Mouse (Mus musculus): Measurements from ENCODE around the gene Tmem88. TPM values are rescaled to one million over a fixed set of nuclear protein-coding genes. Genes with fewer than 3 reads are reported as not detected.

The Tmem88 gene
- 10 to 100 TPM; 13.2 to 24.7 (median 19.5) TPM for total RNA-seq (2022)

DNA sequence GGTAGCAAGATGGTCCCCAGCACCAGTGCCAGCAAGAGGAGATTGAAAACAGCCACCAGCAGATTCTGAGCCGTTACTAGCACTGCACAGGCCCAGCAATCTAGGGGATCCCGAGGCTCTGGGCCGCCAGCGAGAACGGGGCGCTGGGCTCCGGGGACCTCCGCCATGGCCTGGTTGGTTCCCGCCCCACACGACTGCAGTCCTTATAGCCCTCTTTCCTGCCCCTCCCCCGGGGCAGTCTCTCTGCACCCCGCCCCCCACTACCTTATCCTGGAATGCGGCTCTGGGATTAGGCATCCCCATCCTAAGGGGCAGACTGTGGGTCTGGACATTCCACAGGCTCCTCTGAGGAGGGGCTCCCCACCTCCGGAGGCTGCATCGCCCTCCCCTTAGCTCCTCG, at the start of gene Tmem88:
Gene Tmem88, minus strand, starts transcription at position 176 of the 400 bp plus-strand sequence.
- no peak for DNase-seq (ENCODE audit: low spot score)

DNA sequence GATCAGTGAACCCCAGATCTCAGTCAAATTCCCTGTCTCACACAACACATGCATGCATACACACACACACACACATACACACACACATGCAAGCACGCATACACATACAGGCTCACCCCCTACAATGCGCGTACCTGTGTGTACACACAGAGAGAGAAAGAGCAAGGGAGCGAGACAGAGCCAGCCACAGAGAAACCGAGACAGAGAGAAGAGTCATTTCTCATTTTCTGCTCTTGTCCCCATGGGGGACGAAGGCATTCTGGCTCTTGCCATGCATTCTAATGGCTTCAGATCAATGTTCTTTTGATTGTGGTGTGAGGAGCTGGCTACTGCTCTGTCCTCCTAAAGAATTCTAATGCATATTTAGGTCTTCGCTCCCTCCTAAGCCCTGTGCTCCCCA, 49.3 kb upstream of the Tmem88 start:
- no peak for DNase-seq (ENCODE audit: low spot score)

DNA sequence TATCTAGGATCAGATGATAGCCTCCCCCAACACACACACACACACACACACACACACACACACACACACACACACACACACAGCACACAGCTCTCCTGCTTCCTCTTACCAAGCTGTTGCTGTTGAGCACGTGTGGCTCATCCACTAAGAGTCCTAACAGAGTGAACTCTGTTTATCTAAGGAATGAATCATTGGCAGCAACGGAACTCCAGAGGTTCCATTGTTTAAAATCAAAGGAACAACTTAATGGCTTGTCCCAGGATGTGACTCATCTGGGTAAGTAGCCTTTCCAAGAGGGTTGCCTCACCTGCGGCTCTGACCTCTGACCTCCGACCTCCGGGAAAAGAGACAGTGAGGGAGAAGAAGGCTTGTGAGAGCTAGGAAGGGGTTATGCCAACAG, 45.3 kb upstream of the Tmem88 start:
- DNase-seq (ENCODE audit: low spot score) = peak; percentile 64

DNA sequence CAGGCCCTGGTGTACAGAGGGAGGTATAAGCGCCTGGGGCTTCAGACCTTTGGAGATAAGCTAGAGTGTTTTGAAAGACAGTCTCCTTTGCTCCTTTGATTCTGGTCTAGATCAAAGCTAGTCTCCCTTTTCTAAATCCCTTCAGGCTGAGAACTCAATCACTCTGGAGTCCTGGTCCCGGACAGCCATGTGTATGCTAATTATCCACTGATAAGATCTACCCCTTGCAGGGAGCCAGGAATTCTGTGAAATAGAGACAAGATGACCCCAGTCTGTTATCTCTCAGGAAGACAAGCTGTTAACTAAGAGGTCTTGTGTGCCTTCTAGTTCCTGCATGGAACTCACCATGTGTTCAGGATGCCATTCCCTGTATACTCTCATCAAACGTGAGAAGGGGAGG, 39.3 kb upstream of the Tmem88 start:
- DNase-seq (ENCODE audit: low spot score) = no peak

DNA sequence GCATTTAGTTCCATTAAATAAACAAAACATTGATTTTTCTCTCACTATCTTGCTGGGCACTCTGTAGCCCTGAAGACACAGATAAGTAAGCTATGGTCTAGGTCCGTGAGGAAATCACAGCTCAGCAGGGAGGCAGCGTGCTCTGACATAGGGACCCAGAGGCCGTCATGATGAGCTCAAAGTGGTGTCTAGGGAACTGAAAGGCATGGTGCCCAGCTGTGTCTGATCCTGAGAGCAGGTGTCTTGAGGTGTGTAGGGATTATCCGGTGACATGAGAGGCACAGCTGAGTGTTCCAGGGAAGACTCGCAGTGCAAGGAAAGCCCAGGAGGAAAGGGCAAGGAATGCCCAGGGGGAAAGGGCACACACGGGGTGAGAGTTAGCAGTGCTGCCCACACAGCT, 35.2 kb upstream of the Tmem88 start:
- no peak for DNase-seq (ENCODE audit: low spot score)

DNA sequence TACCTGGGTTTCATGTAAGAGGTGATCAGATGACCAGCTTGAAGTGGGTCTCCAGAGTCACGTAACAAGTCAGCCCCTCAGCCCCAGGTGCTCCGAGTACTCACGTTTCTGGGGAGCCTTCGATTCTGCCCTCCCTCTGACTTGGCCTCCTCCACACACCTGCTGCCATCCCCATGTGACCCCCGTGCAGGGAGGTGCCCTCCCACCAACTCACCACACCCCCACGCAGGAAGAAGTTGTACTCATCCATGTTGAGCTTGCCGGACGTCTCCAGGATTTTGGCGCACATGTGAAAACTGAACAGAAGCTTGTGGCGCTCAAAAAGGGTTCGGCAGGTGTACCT, 34.6 kb upstream of the Tmem88 start:
- DNase-seq (ENCODE audit: low spot score) = no peak

DNA sequence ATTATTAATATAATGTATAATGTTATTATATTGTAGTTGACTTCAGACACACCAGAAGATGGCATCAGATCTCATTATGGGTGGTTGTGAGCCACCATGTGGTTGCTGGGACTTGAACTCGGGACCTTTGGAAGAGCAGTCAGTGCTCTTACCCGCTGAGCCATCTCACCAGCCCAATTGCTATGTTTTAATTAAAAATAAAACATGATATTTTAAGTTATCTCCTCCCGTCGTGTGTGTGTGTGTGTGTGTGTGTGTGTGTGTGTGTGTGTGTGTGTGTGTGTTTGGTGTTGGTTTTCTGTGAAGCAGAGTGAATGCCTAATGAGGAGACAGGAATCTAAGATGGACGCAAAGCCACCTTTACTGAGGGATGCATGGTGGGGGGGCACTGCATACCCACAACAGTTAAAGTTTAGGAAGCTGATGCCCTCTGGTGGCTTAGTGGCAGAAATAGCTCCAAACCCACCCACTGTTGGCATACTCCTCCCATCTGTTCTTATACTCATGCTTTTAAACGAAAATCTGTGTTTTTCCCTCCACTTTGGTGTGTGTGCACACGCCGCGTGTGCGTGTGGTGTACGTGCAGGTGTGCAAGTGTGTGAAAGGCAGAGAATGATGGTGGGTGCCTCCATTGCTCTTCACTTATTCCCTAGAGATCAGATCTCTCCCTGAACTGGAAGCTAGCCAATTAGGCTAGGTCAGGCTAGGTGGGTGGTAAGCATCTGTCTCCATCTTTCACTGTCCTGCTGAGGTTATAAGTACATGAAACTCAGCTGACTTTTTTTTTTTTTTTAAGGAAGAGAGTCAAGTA, 34.0 kb upstream of the Tmem88 start:
- DNase-seq (ENCODE audit: low spot score) = peak; percentile 77

DNA sequence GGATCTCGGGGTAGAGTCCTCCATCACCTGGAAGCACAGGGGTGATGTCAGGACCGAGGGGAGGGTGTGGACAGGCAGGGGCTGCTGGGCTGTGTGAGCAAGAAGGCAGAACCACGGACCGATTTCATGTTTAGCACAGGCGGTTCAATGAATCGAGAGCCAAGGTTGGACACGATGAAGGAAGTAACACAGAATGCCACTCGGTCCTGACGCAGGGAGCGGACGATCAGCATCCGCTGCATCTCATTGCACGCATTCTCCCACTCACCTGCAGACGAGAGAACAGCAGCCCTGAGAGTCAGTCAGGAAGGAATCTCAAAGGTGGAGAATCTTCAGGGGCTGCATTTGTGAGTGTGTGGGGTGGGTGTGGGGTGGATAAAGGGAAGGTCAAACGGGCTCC, 32.6 kb upstream of the Tmem88 start:
- DNase-seq (ENCODE audit: low spot score) = no peak

DNA sequence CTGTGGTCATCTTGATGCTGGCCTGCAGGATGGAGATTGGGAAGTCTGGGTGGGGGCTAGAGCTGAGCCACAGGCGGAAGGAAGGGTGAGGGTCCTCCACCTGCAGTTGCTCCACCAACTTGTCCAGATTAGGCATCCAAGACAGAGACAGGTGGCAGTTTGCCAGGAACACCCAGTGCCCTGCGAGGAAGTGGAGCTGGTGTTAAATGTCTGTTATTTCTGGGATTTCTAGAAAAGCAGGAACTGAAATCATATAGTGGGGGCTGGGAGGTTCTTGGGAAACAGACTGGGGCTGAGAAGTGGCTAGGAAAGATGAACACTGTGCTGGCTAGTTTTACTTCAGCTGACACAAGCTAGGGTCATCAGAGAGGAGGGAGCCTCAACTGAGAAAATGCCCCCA, 31.3 kb upstream of the Tmem88 start:
- DNase-seq (ENCODE audit: low spot score) = peak; percentile 58

DNA sequence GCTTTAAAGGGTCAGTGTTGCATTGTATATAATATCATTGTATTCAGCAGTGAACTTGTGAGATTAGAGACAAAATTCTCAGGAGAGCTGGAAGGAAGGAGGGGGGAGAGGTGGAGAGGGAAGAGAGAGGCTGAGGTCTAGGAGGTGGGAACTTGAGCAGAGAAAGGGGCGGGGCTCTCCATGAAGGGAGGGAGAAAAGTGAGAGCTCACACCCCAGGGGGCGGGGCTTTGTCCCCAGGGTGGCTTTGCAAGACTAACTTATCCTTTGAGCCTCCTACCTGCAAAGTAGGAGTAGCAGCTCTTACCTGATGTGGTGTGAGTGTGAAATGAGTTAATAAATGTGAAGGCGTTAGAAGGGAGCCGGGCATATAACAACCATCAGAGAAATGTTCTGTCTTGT, 30.7 kb upstream of the Tmem88 start:
- no peak for DNase-seq (ENCODE audit: low spot score)

DNA sequence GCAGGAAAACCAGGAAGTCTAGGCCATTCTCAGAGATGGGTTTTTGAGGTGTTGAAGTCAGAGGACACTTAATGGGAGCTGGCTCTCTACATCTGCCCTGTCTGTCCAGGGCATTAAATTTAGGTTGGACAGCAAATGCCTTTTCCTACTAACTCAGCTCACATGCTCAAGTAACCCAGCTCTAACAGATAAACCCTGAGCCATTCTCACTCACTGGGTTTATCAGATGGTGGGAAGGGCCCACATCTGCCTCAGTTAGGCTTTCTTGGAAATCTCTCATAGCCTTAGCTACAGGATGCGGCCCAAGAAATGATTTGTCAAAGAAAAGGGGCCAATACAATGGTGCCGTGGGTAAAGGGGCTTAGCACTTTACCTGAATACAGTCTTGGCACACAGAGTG, 28.2 kb upstream of the Tmem88 start:
- no peak for DNase-seq (ENCODE audit: low spot score)

DNA sequence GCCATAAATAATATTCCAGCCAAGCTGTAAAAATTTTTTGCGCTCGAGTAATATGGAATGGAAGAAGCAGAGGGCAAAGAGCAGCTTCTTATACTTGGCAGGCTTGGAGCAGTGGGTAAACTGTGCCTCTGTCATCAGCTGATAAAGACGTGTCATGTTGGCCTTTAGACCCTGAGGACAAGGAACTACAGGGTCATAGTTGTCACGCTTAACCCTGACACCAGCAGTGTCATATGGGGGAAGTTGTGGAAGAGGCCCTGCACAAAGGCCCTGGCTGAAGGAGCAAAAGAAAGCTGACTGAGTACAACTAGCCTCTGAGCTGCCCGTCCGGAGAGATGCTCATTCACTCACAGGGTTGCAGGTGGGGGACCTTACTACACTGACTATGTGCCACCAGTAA, 25.9 kb upstream of the Tmem88 start:
- DNase-seq (ENCODE audit: low spot score) = no peak

DNA sequence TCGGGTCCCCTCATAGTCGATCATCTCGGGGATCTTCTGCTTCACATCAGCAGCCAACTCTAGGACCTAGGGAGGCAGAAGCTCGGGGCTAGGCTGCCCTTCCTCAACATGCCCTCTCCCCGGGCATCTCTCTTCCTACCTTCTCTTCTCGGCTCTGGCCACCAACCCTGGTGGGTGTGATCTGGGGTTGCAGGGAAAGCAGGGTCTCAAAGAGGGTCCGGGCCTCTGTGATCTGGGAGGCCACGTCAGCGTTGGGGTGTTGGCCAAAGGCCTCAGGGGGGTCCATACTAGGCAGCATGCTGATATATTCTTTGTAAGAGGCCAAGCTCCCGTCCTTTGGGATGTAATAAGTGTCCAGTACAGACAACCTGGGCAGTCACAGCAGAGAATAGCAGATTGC, 24.8 kb upstream of the Tmem88 start:
- DNase-seq (ENCODE audit: low spot score) = no peak

DNA sequence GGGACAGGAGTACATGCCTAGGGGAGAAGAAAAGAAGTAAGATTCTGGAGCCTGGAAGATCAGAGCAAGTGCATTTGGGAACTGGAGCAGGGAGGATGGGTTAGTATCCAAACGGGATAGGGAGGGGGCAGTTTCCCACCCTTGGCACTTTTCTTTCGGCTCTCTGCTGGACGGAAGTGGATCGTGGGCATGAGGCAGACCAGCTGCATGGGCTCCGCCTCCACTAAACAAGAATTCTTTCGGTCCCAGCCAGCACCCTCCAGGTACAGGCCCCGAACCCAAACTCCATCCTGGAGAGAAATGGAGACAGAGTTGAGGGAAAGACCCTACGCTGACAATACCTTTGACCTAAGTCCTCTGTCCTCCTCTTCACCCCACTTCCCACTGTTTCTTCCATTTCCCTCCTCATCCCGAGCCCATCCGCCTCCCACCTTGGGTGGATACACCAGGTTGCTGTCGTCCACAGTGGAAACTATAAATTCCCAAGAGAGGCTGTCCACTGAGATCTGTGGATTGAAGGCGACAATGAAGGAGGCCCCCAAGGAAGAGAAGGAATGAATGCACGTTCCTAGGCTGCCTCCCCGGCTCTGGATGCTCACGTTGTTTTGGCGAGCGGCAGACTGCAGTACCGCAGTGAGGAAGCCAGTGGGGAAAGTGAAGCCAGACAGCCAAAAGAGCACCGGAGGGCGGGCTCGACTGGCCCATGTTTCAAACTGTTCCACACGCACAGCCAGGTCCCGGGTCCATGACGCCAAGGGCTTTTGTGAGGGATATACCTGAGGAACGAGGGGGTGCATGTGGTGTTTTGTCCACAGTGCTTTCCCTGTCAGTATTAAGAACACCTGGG, 23.3 kb upstream of the Tmem88 start:
- DNase-seq (ENCODE audit: low spot score) = no peak

DNA sequence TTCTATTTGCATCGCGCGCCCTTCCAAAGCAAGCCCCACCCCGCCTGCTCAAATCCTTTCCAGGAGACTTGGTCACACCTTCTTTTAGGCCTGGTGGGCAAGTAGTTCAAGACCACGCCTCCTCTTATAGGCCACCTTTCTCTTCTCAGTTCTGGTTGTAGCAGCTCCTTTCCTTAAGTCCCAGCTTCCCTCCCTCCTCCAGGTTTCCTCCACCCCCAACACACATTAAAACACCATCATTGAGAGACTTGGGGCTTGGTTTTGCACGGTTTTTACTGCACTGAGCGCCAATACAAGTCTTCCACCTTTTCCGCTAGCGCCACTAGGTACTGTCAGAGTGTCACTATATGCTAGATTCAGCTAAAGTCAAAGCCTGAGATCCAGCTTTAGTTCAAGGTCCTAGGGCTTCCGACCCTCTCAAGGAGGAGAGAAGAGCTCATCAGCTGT, 22.5 kb upstream of the Tmem88 start:
- DNase-seq (ENCODE audit: low spot score) = no peak

DNA sequence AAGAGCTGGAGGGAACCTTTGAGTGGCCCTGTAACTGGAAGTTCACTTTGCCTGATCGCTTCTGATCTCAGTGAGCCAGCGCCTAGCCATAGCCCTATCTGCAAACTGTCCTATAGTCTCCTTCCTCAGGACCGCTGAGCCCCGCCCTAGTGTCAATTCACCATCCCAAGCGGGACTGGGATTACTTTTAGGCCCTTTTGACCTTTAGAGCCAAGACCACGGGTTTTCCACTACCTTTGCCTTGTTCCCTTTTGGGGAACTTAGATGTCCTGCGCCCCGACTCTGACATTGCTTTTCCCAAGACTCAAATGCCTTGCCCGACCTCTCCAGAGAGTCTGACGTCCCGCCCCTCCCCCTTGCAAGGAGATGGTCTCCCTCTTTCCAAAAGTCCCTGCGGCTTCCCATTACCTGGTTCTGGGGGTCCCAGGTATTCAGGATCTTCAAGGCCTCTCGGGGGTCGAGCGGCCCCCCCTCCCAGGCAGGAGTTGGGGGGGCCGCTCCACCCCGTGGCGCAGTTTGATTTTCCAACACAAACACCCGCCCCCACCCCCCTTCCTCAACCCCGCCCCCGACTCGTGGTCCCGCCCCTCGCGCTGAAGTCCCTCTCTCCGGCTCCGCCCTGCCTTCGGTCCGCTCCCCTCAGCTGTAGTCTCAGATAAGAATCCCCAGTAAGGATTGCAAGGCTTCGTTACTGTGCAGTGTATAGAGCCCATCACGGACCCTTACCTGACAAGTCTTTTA, 21.9 kb upstream of the Tmem88 start:
- peak; percentile 59 for DNase-seq (ENCODE audit: low spot score)

DNA sequence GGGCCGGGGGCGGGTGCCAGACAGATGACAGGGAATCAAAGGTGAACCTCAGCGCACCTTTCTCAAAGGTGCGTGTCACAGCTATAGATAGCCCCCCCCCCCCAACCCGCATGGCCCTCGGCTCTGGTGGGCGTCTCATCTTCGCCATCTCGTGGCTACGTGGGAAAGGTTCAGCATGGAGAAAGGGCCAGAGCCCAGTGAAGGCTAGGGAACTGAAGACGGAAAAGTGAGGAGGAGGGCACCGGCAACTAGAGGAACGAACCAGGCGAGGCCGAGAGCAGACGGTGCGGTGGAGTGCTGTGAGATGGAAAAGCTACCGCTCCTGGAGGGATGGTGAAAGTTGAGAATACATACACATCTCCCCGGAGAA, 21.4 kb upstream of the Tmem88 start:
- peak; percentile 33 for DNase-seq (ENCODE audit: low spot score)

DNA sequence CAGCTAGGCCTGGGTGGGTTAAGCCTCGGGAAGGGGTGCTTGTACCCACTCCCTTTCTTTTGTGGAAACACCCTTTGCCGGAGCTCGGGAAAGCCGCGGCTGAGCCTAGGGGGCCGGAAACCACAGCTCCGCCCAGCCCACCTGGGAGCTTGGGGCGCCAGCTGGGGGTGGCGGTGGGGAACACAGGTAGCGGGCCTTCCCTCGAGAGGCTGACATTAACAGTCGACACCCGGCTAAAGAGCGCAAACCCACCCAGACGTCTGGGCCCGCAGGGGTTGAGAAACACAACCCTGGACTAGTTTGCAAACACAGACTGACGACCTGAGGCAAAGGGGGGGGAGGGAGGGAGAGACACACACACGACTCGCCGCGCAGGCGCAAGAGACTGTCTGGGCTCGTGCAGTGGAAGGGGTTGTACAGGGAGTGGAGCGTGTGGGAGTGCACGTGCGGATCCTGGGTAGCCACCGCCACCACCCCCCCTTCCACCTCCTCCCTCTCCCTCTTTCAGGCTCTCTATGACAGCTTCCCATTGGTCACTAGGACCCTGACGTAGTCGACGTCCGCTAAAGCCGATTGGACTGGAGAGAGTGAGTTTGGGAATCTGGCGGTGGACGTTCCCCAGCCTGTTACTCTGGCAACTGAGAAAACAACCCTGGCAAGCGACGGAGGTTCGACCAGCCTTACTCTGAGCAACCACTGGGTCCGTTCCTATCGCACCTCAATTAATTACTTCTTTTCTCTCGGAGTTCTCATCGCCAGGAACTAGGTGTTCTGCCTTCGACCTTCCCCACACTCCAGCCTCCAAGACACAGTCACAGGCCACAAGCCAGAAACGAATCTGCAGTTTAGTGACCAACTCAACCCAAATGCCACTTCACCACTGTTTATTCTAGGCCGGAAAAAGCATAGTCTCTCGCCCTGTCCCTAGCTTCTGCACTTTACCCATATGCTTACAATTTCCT, 20.7 kb upstream of the Tmem88 start:
- peak; percentile 96 for DNase-seq (ENCODE audit: low spot score)

DNA sequence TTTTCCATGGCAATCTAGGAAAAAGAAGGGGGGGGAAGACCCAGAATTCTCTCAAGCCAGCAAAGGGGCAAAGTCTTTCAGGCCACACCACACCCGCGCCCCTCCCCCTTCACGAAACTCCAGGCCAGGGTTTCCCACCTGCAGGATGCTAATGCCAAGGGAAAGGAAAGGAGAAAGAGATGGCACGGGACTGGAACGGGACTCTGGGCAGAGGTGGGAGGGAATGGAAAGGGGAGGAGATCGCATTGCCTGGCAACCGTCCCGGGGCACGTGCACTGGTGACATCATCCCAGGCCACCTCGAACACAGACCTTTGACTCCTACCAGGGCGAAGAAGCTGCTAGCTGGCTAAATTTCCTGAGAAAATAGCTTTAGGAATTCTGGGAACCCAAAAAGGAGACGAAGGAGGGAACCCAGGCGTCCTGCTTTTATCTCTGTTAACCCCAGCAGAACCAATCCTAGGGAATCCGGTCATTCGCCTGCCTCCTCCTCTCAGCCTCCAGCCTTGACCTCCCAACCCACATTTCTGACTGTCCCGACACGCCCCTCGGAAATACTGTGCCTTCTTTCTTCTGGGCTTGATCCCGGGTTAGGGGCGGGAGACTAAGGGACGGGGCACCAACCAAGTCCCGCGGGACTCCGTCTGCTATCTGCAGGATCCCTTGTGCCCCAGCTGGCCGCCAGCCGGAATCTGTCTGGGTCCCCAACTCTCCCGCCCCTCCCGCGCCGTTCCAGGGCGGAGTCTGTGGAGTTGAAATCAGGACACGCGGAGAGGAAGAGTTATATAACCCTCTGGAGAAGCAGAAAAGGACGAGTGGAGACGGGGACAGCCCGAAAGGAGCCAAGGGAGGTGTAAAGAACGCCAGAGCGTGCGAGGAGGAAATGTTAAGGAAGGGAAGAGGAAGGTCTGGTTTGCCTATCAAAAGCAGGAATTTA, 19.7 kb upstream of the Tmem88 start:
- peak; percentile 93 for DNase-seq (ENCODE audit: low spot score)

DNA sequence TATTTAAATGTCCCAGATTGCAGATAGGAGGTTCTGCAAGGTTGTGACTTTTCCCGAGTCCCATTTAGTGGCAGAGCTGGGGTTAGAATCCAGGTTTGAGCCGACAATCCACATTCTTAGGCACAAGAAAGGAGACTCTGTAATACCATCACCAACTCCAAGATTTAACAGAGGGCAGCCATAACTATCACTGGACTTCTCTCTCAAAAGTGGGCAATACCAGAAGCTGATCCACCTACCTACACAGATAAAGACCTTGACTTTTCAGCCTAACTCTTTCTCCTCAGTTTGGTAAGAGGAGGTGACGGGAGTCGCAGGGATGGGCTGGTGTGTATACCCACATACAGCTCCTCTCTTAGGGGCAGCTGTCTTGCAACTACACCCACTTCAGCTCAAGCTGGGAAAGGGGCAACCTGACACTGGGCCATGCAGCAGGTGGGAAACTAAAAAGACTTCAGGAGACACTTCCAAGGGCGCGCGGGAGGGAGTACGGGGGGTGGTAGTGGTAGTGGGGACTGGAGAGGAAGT, 19.0 kb upstream of the Tmem88 start:
- no peak for DNase-seq (ENCODE audit: low spot score)

All from heart, adult 8-10 months (tissue).